ENCODE assay signal across 7 mouse cellular contexts in genomic region chr11:77077792-77078191, GRCm38 (mm10). TPM values are rescaled to one million over a fixed set of nuclear protein-coding genes. Genes with fewer than 3 reads are reported as not detected.
A peak's percentile ranks its signal among the peaks of the same experiment; 100 is the strongest.
DNase-seq lines count a peak whose midpoint lies in the region; ATAC-seq and TF ChIP-seq lines count a peak whose summit lies in the region.

No protein-coding gene starts in this region.

- H3K27ac ChIP-seq in lung, embryonic 14.5 days (ENCODE audit: low read depth): peak overlapping the region; percentile 89; the same call in 1 of the 2 replicates
- no peak overlapping the region for H3K27ac ChIP-seq in cortical plate, adult 2 months (ENCODE audit: insufficient read depth, low read length)
- H3K27ac ChIP-seq in hindbrain, embryonic 15.5 days (replicated peaks): peak overlapping the region; percentile 93

- H3K9me3 ChIP-seq in lung, embryonic 14.5 days (ENCODE audit: low read depth, low read length): no peaks in the 10 kb centered on the region
- H3K9me3 ChIP-seq in hindbrain, embryonic 15.5 days: no peaks in the 10 kb centered on the region

- no peaks in the 10 kb centered on the region for H3K4me1 ChIP-seq in lung, embryonic 14.5 days (ENCODE audit: insufficient read depth)
- H3K4me1 ChIP-seq in cortical plate, adult 2 months (ENCODE audit: control insufficient read depth, insufficient read depth, low read length): peaks cover 2% of the 10 kb centered on the region; the same call in 1 of the 2 replicates
- peaks cover 14% of the 10 kb centered on the region for H3K4me1 ChIP-seq in hindbrain, embryonic 15.5 days (replicated peaks)

- TF ChIP-seq CTCF in lung, embryonic 14.5 days (IDR thresholded peaks at IDR 0.05; ENCODE audit: low read depth): no peak
- TF ChIP-seq CTCF in cortical plate, adult 2 months (IDR thresholded peaks at IDR 0.05; ENCODE audit: extremely low read depth, insufficient read depth, low read length): no peak

- ATAC-seq in lung, embryonic 14.5 days (ENCODE audit: insufficient read depth): peak; percentile 26; the same call in 1 of the 2 replicates
- no peak for ATAC-seq in hindbrain, embryonic 15.5 days (ENCODE audit: low FRiP score, low read depth)

- DNase-seq in lung, embryonic 14.5 days: peak; percentile 22
- no peak for DNase-seq in lung, adult 18-20 months
- peak; percentile 34 for DNase-seq in T-cell, adult 2 months (ENCODE audit: low spot score)
- peak; percentile 18 for DNase-seq in lung, postnatal 14 days
- DNase-seq in testis, postnatal 14 days (ENCODE audit: low spot score): peak; percentile 50

- peak overlapping the region; percentile 73 for H3K4me3 ChIP-seq in lung, embryonic 14.5 days (ENCODE audit: low read depth, low read length)
- H3K4me3 ChIP-seq in cortical plate, adult 2 months (ENCODE audit: insufficient read depth, low read length): peak overlapping the region; percentile 34
- H3K4me3 ChIP-seq in hindbrain, embryonic 15.5 days: peak overlapping the region; percentile 81

- no peaks in the 10 kb centered on the region for H3K27me3 ChIP-seq in lung, embryonic 14.5 days (ENCODE audit: insufficient read depth, low read length)
- H3K27me3 ChIP-seq in hindbrain, embryonic 15.5 days: peaks cover 17% of the 10 kb centered on the region; the same call in 1 of the 2 replicates

- peak overlapping the region; percentile 87 for H3K4me2 ChIP-seq in lung, embryonic 14.5 days
- H3K4me2 ChIP-seq in hindbrain, embryonic 15.5 days: peak overlapping the region; percentile 86

- peaks cover 27% of the 10 kb centered on the region for H3K36me3 ChIP-seq in lung, embryonic 14.5 days (ENCODE audit: insufficient read depth)
- peaks cover 15% of the 10 kb centered on the region for H3K36me3 ChIP-seq in hindbrain, embryonic 15.5 days

- peak overlapping the region; percentile 80 for H3K9ac ChIP-seq in lung, embryonic 14.5 days
- peak overlapping the region; percentile 73 for H3K9ac ChIP-seq in hindbrain, embryonic 15.5 days

- WGBS in lung, embryonic 14.5 days: 4% methylated on average over 16 of the region's 16 CpGs
- 3% methylated on average over 16 of the region's 16 CpGs for WGBS in hindbrain, embryonic 15.5 days

- no peak for TF ChIP-seq POLR2A in cortical plate, adult 2 months (IDR thresholded peaks at IDR 0.05; ENCODE audit: extremely low read depth, insufficient read depth, low read length)

RNA-seq across cellular contexts. Expression of gene Nsrp1, which starts 0.4 kb away (rescaled TPM):
- 58.2 and 65.8 TPM in 2 replicates for polyA plus RNA-seq in lung, embryonic 14.5 days (2014; fragmentation: Nextera tagmentation; extraction: Ambion mirVana)
- 8.4 and 10.1 TPM in 2 replicates for polyA plus RNA-seq in cortical plate, adult 2 months (2012; rRNA removed)
- polyA plus RNA-seq in hindbrain, embryonic 15.5 days (2015; fragmentation: Nextera tagmentation; extraction: Ambion mirVana): 53.7 and 54.3 TPM in 2 replicates

Comparison
In these comparisons a context has a peak if more than half of its experiments do, and no peak if none do; other contexts are left out.
1. DNase-seq: peak in lung, embryonic 14.5 days (single experiment), T-cell, adult 2 months (single experiment), lung, postnatal 14 days (single experiment) and testis, postnatal 14 days (single experiment); none in lung, adult 18-20 months (0 of 2).
2. Peak in every context shown above with its lines, with median percentiles within 50 percentile points of each other: H3K4me3 ChIP-seq.